Mouse (Mus musculus) liver, embryonic 13.5 days (tissue): ENCODE results near the gene Sobp. TPM values are rescaled to one million over a fixed set of nuclear protein-coding genes. Genes with fewer than 3 reads are reported as not detected.

ENCODE experiments used
- ATAC-seq: fragments of 200-750 bp; cut with Nextera tagmentation; 2 replicates; pipeline ENCODE4 v1.8.0; 2017; ENCODE audit warnings: low read depth, mild to moderate bottlenecking, moderate number of reproducible peaks, moderate library complexity
- DNase-seq: peaks from one replicate; pipeline ENCODE4 v3.0.0; 2022
- H3K27ac ChIP-seq: fragments of 300-500 bp; sonication (generic); 2 replicates; pipeline ENCODE4 v1.5.1; 2015; ENCODE audit warnings: moderate library complexity, mild to moderate bottlenecking, inconsistent platforms
- H3K27me3 ChIP-seq: fragments of 300-500 bp; sonication (generic); 2 replicates; pipeline ENCODE4 v1.6.1; 2015; ENCODE audit warnings: mild to moderate bottlenecking, inconsistent platforms
- H3K36me3 ChIP-seq: fragments of 300-500 bp; sonication (generic); 2 replicates; pipeline ENCODE4 v1.6.1; 2015; ENCODE audit warnings: mild to moderate bottlenecking, inconsistent platforms
- H3K4me1 ChIP-seq: fragments of 300-500 bp; sonication (generic); replicated peaks from 2 replicates; pipeline ENCODE4 v1.6.1; 2015; ENCODE audit warnings: inconsistent platforms
- H3K4me2 ChIP-seq: fragments of 300-500 bp; sonication (generic); 2 replicates; pipeline ENCODE4 v1.6.1; 2015; ENCODE audit warnings: inconsistent platforms, mild to moderate bottlenecking, moderate library complexity
- H3K4me3 ChIP-seq: fragments of 300-500 bp; sonication (generic); replicated peaks from 2 replicates; pipeline ENCODE4 v1.5.1; 2015; ENCODE audit warnings: mild to moderate bottlenecking, inconsistent platforms
- H3K9ac ChIP-seq: fragments of 300-500 bp; sonication (generic); 2 replicates; pipeline ENCODE4 v1.6.1; 2015; ENCODE audit warnings: mild to moderate bottlenecking, inconsistent platforms
- H3K9me3 ChIP-seq: fragments of 300-500 bp; sonication (generic); replicated peaks from 2 replicates; pipeline ENCODE4 v1.6.1; 2016; ENCODE audit warnings: inconsistent platforms
- WGBS: fragments of 180-500 bp; shearing (Covaris S2); methylation state at CpG from one replicate; pipeline ENCODE4 v1.1.7; 2015; ENCODE audit not compliant: insufficient replicate concordance; 5-methylcytosine and 5-hydroxymethylcytosine counted together
- polyA plus RNA-seq: library from polyadenylated mRNA; unstranded; fragments of >200 nt; fragmentation: Nextera tagmentation; extraction: Ambion mirVana; gene quantifications from 2 replicates; pipeline ENCODE4 v1.2.1, GENCODE M21; 2015

Sobp gene
- polyA plus RNA-seq, 1 experiment from 2014 or later = 0.02 TPM

DNA sequence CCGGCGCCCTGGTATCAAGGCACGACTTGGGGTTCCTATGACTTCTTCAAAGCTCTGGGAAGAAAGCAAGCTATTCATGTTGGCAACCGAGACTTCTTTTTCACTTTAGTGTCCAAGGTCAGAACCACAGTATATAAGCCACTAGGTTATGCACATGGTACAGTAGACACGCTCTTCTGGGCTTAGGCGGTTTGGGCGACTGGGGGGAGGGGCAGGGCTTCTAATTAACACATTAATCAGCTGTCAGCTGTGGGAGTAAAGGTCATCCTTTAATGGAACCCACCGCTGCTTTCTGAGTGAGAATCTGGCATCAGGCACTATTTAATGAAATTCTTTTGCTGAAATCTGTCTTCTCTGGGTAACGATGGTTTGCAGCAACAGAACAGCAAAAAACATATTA lies 147.3 kb downstream of the Sobp start:
- Histone ChIP-seq H3K9me3 (no peaks in the 10 kb centered on the region), H3K9ac (no peak overlapping the region), H3K4me2 (no peak overlapping the region), H3K4me1 (no peaks in the 10 kb centered on the region), H3K27ac (no peak overlapping the region), H3K4me3 (no peak overlapping the region), H3K27me3 (peaks cover 35% of the 10 kb centered on the region), H3K36me3 (no peaks in the 10 kb centered on the region)
- WGBS = 55% methylated on average over 9 of the region's 9 CpGs
- no peak for DNase-seq
- ATAC-seq = no peak

DNA sequence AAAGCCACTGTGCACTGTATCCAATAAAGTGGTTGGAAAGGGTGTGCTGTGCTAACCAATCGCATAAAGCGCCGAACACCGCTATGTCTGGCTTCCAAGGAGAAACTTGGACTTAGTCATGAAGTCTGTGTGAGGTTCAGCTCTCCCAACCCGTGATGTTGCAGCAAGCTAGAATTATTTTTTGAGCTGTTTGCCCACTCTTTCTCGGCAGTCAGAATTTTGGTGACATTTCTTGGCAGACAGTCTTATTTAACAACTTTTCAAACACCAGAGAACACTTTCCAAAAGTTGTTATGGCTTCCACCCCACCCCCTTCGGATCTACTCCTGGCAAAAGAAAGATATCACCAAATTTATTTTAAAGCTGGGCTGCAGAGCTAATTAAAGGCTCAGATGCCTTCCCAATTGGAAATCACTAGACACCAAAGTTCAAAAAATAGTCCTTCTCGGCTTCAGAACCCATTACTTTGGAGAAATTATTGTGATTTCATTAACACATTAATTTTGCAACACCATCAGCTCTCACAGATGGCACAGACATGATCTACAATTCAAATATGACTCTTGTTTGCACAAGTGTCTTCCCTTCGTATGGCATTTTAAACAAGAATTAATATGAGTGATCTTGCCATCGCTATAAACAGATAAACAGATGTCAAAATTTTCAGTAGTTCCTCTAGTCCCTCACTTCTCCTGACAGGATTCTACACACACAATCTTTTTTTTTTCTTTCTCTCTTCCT lies 150.7 kb downstream of the Sobp start:
- no peak for ATAC-seq
- no peak overlapping the region for H3K4me2 ChIP-seq
- H3K4me3 ChIP-seq = no peak overlapping the region
- H3K9ac ChIP-seq = no peak overlapping the region
- H3K36me3 ChIP-seq = no peaks in the 10 kb centered on the region
- H3K4me1 ChIP-seq = peaks cover 9% of the 10 kb centered on the region; the same call in 1 of the 2 replicates
- no peak for DNase-seq
- H3K9me3 ChIP-seq = no peaks in the 10 kb centered on the region
- WGBS = 64% methylated on average over 10 of the region's 10 CpGs
- H3K27me3 ChIP-seq = peaks cover 69% of the 10 kb centered on the region
- H3K27ac ChIP-seq = no peak overlapping the region

DNA sequence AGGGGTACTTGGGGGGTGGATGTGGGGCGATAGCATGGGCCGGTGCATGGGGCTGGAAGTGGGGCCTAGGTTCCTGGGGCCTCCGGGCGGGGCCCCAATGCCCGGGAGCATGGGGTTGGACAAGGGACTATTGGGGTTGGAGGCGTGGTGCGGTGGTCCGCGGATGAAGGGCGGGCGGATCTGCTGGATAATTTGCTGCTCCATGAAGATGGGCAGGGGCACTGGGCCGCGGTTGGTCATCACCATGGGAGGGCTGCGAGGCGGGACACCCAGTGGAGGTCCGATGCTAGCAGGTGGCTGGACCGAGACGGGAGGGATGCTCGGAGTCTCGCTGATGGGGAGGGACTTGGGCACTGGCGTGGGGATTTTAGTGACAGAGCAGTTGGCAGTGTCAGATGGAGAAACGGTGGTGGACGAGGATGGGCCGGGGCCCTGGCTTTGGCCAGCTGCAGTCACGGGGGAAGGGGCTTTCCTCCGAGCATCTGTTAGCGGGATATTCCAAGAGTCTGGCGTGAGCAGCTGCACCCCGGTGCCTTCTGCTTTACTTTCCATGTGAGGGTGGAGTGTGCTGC lies 152.1 kb downstream of the Sobp start:
- ATAC-seq (no peak), DNase-seq (no peak)
- H3K27ac ChIP-seq = no peak overlapping the region
- H3K9me3 ChIP-seq = no peaks in the 10 kb centered on the region
- WGBS = 8% methylated on average over 29 of the region's 29 CpGs
- H3K4me2 ChIP-seq = peak overlapping the region; percentile 66
- H3K27me3 ChIP-seq = peaks cover 76% of the 10 kb centered on the region
- no peaks in the 10 kb centered on the region for H3K36me3 ChIP-seq
- H3K4me1 ChIP-seq = peaks cover 9% of the 10 kb centered on the region; the same call in 1 of the 2 replicates
- no peak overlapping the region for H3K9ac ChIP-seq
- peak overlapping the region; percentile 46; the same call in 1 of the 2 replicates for H3K4me3 ChIP-seq

DNA sequence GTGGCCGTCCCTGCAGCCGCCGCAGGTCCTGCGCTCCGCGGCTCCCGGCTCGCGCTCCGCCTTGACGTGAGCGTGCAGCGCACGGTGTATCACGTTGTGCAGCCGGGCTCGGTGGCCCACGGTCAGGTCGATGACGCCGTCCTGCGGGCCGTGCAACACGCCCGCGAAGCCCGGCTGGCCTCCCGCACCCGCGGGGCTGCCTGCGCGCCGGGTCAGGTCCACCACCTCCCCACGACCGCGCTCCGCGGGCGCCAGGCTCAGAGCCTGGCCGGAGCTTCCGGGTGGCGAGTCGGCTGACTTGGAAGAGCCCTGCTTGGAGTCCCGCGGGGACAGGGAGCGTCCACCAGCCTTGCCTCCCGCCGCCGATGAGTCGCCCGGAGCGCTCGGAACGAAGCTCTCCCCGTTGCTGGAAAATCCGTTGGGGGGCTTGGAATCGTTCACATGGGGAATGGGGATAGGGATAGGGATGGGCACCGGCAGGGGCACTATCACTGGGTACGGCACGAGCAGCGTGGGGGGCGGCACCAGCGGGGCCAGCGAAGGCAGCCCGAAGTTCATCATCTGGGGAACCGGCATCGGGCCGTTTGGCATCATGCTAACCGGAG lies 152.7 kb downstream of the Sobp start:
- Histone ChIP-seq H3K9ac (no peak overlapping the region), H3K9me3 (no peaks in the 10 kb centered on the region), H3K4me2 (peak overlapping the region; percentile 66), H3K4me3 (peak overlapping the region; percentile 46), H3K4me1 (peaks cover 9% of the 10 kb centered on the region; the same call in 1 of the 2 replicates), H3K36me3 (no peaks in the 10 kb centered on the region), H3K27ac (no peak overlapping the region), H3K27me3 (peaks cover 80% of the 10 kb centered on the region)
- DNase-seq = no peak
- ATAC-seq = no peak
- 1% methylated on average over 67 of the region's 69 CpGs for whole genome bisulfite sequencing

DNA sequence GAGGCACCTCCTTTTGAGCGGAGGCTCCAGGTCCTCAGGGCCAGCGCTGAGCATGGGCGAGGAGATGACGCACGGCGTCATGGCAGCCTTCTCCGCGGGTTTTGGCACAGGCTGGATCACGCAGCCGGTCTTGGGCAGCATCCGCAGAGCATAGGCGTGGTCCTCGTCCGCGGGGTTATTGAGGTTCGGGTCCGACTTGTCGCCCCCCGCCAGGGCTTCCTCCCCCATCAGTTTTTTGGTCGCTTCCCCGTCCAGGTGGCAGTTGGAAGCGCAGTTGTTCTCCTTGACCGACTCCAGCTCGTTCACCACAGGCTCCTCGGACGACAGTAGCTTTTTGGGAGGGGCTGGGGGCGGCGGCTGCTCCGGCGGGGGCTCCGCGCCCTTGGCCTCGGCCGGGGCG lies 153.3 kb downstream of the Sobp start:
- H3K27ac ChIP-seq = no peak overlapping the region
- peak overlapping the region; percentile 66 for H3K4me2 ChIP-seq
- H3K9ac ChIP-seq = no peak overlapping the region
- ATAC-seq (no peak), DNase-seq (no peak)
- H3K9me3 ChIP-seq = no peaks in the 10 kb centered on the region
- WGBS = 2% methylated on average over 35 of the region's 35 CpGs
- H3K36me3 ChIP-seq = no peaks in the 10 kb centered on the region
- peak overlapping the region; percentile 46 for H3K4me3 ChIP-seq
- H3K27me3 ChIP-seq = peaks cover 86% of the 10 kb centered on the region
- peaks cover 9% of the 10 kb centered on the region; the same call in 1 of the 2 replicates for H3K4me1 ChIP-seq

DNA sequence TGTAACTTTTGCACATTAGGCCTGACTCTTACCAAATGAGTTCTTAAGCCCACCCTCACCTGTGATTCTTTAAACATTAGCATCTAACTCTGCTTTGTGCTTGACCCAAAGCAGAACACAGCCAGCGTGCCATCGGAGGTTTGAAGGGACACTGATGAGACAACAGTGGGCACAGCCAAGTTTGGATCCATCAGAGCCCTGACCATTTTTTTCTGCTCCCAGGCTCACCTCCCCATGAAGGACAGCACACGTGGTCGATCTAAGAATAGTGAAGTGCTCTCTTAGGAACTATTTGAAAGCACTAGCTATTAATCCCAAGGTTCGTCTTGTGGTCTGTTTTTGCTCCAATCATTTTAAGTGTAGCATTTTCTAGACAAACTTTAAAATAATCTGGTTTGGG lies 159.5 kb downstream of the Sobp start:
- Histone ChIP-seq H3K9me3 (no peaks in the 10 kb centered on the region), H3K4me3 (no peak overlapping the region), H3K4me2 (no peak overlapping the region), H3K27me3 (peaks cover 57% of the 10 kb centered on the region), H3K4me1 (no peaks in the 10 kb centered on the region), H3K9ac (no peak overlapping the region), H3K27ac (no peak overlapping the region), H3K36me3 (no peaks in the 10 kb centered on the region)
- WGBS = 68% methylated on average over 5 of the region's 5 CpGs
- DNase-seq = no peak
- no peak for ATAC-seq

DNA sequence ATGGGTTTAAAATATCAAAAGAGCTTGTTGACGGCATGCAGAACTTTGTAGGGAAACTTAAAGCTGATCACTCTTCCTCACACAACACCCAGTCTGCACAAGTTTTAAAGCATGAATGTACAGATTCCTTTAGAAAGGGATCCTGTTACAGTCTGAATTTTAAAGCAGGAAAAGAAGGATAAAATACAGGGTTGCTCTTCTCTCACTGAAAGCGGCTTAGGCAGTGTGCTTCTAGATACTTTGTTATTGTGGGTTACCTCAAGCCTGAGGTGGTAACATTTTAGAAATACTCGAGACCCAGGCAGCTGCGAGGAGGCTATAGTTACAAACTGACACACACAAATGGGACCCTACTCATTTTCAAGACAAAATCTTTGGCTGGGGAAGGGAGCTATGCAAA lies 160.0 kb downstream of the Sobp start:
- no peak for DNase-seq
- no peak overlapping the region for H3K4me3 ChIP-seq
- no peaks in the 10 kb centered on the region for H3K36me3 ChIP-seq
- no peak overlapping the region for H3K4me2 ChIP-seq
- H3K9ac ChIP-seq = no peak overlapping the region
- ATAC-seq = no peak
- 71% methylated on average over 4 of the region's 4 CpGs for WGBS
- no peaks in the 10 kb centered on the region for H3K9me3 ChIP-seq
- H3K27ac ChIP-seq = no peak overlapping the region
- no peaks in the 10 kb centered on the region for H3K4me1 ChIP-seq
- H3K27me3 ChIP-seq = peaks cover 52% of the 10 kb centered on the region

DNA sequence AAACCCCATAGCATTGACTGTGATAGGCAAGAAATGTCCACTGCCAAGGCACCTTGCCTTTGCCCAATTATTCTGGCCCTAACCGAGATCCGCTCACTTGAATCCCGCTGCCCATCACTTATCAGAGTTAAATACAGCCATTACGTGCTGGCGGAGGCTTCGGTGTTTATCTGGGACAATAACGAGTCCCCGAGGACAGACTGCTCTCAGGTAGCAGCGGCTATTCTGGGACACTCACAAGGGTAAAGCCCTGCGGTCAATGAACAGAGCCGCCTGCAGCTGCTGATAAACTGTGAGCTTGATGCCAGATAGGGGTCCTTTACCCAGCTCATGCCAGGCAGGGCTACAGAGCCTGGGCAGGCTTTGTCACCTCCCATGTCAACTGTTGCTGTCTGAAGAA lies 166.2 kb downstream of the Sobp start:
- Histone ChIP-seq H3K27me3 (peaks cover 16% of the 10 kb centered on the region), H3K36me3 (no peaks in the 10 kb centered on the region), H3K4me3 (no peak overlapping the region), H3K9me3 (no peaks in the 10 kb centered on the region), H3K4me2 (no peak overlapping the region), H3K9ac (no peak overlapping the region), H3K27ac (no peak overlapping the region), H3K4me1 (no peaks in the 10 kb centered on the region)
- DNase-seq (no peak), ATAC-seq (no peak)
- 47% methylated on average over 11 of the region's 11 CpGs for WGBS

DNA sequence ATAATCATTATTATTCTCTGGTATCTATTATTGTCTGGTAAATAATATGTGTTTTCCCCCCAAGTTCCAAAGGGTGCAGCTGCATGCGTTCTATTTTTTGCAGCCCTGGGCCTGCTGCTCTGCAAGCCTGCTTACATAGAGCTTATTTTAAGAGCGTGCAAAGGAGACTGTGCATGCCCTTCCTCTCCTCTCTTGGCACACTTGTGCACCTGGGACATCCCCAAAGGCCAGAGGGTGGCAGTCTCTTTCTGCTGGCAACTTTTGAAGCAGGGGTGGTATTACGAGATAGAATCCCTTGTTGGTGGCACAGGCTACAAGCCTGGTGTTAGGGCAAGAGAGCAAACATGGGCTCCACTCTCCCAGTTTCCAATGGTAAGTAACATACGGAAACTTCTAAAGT lies 167.8 kb downstream of the Sobp start:
- H3K4me1 ChIP-seq = peaks cover 4% of the 10 kb centered on the region; the same call in 1 of the 2 replicates
- no peaks in the 10 kb centered on the region for H3K9me3 ChIP-seq
- no peak overlapping the region for H3K9ac ChIP-seq
- no peaks in the 10 kb centered on the region for H3K36me3 ChIP-seq
- no peak overlapping the region for H3K4me2 ChIP-seq
- H3K27ac ChIP-seq = no peak overlapping the region
- 60% methylated on average over 4 of the region's 4 CpGs for WGBS
- H3K4me3 ChIP-seq = no peak overlapping the region
- DNase-seq (no peak), ATAC-seq (no peak)
- peaks cover 24% of the 10 kb centered on the region for H3K27me3 ChIP-seq

DNA sequence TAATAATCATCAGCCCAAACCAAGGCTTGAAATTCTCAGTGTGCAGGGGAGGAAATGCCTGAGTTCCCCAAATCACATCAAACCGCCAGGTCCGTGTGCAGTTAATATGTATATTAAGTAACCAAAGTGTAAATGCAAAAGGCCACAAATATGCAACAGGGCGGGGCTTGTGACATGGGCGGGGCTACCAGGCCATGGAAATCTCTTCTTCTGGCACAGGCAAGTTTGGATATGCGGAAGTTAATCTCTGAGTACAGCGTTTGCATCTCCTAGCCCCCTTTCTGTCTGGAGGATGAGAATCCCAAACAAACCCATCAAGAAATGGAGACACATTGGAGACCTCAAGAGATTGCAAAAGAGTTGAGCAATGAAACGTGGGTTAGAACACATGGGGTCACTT lies 168.7 kb downstream of the Sobp start:
- H3K27me3 ChIP-seq = peaks cover 24% of the 10 kb centered on the region
- ATAC-seq (no peak), DNase-seq (no peak)
- 61% methylated on average over 7 of the region's 7 CpGs for WGBS
- no peaks in the 10 kb centered on the region for H3K9me3 ChIP-seq
- no peak overlapping the region for H3K4me3 ChIP-seq
- no peak overlapping the region for H3K4me2 ChIP-seq
- no peak overlapping the region for H3K27ac ChIP-seq
- H3K36me3 ChIP-seq = no peaks in the 10 kb centered on the region
- no peak overlapping the region for H3K9ac ChIP-seq
- peaks cover 4% of the 10 kb centered on the region; the same call in 1 of the 2 replicates for H3K4me1 ChIP-seq

DNA sequence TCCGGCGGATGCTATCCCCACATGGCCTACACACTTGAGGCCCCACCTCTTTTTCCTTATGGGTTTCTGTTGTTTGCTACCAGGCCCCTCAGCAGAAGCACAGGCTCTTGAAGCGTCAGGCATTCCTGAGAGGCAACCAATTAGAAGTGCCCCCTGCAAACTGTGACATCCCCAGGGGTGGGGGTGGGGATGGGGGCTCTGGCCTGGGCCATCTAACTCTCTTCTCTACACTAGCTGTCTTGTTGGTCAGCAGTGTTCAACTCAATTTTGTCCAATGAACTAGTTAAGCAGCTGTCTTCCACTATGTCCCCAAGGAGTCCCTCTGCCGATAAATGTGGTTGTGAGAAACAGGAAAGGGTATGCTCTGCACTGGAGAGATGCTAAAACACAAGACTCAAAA lies 169.3 kb downstream of the Sobp start:
- H3K27ac ChIP-seq = no peak overlapping the region
- H3K9ac ChIP-seq = no peak overlapping the region
- H3K27me3 ChIP-seq = peaks cover 24% of the 10 kb centered on the region
- no peak overlapping the region for H3K4me2 ChIP-seq
- peaks cover 4% of the 10 kb centered on the region; the same call in 1 of the 2 replicates for H3K4me1 ChIP-seq
- 58% methylated on average over 4 of the region's 4 CpGs for WGBS
- H3K9me3 ChIP-seq = no peaks in the 10 kb centered on the region
- DNase-seq = no peak
- H3K36me3 ChIP-seq = no peaks in the 10 kb centered on the region
- no peak overlapping the region for H3K4me3 ChIP-seq
- no peak for ATAC-seq
